Mouse (Mus musculus): ENCODE measurements around the gene Pglyrp4.
"Not testable (repeated sequence)": the region's sequence is repeated elsewhere in the genome, so short reads cannot be mapped to it uniquely, and the experiment has no call there.

The Pglyrp4 gene

DNA sequence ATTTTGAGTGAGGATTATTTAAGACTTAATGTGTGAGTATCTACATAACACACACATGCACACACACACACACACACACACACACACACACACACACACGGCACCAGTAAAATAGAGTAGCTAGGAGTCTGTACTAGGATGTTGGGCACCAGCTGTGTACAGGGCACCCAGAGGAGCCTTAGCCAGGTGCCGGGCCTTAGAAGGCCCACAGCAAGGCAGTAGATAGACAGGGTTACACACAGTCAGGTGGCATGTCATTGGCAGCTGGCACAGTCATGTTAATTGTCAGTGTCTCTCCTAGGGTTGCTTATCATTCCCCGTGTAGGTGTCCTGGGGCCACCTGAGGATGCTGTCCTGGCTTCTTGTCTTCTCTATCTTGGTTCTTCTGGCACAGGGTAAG lies at the start of gene Pglyrp4:
Gene Pglyrp4 (plus strand): TSS at position 301 of the 400 bp plus-strand sequence.
- no peak for DNase-seq (ENCODE audit: extremely low read depth, insufficient read length, low spot score)

DNA sequence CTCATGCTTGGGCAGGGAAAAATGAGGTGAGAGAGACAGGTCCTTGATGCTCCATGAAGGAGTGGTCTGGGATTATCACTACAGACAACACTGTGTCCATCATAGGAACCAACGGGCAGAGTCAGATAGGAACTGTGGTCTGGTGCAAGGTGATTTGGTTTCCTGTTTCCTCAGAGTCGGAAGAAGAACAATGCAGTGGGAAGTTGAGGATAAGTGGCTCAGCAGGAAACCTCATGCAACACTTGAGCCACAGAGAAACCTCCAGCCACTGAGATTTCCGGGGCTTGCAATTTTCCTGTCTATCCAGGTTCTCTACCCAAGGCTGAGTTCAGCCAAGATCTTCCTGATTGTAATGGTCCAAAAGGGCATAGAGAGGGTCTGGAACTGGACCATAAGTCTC lies 48.0 kb upstream of the Pglyrp4 start:
- DNase-seq (ENCODE audit: extremely low read depth, insufficient read length, low spot score): no peak

DNA sequence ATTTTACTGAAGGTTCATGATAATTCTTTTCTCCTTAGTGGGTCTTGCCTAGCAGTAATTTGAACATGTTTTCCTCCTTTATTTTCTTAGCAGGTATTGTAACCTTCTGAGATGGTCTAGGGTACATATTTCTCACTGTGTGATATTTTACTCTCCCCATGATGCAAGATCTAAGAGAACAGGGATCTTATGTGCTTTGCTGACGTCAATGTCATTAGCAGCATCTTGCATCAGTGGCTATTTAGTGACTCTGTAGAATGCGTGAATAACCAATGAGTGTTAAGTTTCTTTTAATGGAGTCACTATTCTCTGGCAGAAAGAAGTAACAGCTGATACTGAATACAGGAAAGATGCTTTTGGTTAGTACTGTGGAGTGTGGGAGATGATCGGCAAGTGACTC lies 42.8 kb upstream of the Pglyrp4 start:
- DNase-seq (ENCODE audit: extremely low read depth, insufficient read length, low spot score): no peak

DNA sequence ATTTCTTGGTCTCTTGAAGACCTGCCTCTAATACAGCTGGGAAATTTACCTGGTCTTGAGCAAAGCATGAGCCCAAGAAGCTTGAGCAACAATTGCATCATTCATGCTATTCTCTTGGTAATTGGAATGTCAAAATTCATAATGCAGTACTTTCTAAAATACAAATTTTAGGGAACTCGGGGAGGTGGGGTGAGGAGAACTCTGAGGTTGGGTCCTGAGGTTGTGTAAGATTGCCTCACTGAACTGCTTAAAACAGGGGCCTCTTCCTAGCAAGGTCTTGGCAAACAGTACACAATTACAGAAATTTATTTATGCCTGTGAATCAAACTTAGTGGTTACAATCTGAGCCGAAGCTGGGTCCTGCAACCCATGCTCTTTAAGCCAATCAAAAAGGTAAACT lies 39.9 kb upstream of the Pglyrp4 start:
- no peak for DNase-seq (ENCODE audit: extremely low read depth, insufficient read length, low spot score)

DNA sequence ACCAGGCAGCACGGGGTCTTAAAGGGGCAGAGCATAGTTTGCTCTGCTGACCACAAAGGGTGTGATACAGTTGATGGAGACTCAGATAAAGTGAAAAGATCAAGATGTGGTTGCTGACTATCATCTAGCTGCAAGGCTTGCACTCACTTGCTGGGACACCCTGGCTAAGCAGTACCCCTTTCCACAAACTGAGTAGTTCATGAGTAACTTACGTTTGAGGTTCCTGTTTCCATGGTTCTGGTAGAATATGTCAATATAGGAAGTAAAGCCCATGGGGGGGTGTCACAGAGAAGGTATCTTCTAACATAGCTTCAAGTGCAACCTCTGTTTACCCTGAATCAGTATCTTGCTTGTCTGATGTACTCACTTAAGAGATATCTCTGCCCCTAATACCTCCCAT lies 33.2 kb upstream of the Pglyrp4 start:
- DNase-seq (ENCODE audit: extremely low read depth, insufficient read length, low spot score): no peak

DNA sequence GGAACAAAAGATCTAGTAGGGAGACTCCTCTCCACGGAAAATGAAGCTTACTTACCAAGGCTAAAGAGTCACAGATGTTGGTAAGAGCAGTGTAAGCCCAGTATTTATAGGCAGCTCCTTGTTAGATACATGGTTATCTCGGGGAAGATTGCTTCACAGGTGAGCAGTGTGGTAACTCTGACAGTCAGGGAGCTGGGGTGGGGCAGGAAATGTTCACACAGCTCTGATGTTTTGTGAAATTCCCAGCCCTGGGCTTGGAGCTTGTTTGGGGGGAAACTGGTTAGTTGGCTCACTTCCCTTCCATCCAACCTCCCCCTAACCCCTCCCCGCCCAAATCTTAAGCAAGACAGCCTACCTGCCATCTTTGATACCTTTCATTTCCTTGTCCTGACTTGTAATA lies 31.1 kb upstream of the Pglyrp4 start, which contains the start of gene S100a9:
Gene S100a9 (minus strand): TSS at position 109 of the 400 bp plus-strand sequence.
- DNase-seq (ENCODE audit: extremely low read depth, insufficient read length, low spot score): no peak

DNA sequence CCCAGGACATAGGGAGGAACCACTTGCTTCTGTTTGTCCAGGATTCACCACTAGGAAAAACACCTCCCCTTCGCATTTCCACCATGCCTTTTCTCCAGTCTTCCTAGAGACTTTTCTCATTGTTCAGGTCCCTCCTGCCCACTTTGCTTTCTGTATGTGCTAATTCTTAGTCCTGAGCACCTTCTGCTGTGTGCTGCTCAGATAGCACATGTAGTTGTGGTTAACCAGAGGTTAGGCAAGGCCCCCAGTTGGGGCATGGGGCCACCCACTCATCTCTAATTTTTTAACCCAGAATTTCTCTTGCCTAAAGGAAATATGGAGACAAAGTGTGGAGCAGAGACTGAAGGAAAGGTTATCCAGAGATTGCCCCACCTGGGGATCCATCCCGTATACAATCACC lies 24.5 kb upstream of the Pglyrp4 start:
- no peak for DNase-seq (ENCODE audit: extremely low read depth, insufficient read length, low spot score)

DNA sequence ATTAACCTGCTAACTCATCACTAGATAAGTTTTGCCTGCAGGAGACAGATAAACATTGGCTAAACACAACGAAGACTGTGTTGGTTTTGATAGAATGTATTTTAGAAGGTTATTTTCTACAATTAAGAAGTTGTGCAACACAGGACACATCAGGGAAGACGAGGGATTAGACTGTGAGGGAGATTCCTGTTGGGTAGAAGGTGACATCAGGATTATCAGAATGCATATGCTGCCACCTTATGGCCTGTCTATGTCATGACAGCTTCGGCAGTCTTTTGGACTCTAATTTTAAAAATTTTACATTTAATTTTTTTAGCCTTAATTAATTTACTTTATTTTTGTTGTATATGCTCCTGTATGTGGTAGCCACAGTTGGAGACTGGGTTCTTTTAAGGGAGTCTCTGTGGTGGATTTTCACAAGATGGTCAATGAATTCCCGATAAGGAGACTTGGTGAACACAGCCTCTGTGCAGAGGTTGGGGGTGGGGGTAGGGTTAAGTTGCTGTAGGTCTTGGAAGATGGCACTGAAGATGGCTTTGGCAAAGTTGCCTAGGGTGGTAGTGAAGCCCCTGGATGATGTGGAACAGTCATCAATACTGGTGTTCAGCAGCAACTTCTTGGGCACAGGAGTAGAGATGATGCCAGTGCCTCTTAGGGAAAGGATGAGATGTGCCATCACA lies 18.0 kb upstream of the Pglyrp4 start:
- no peak for DNase-seq (ENCODE audit: extremely low read depth, insufficient read length, low spot score)

DNA sequence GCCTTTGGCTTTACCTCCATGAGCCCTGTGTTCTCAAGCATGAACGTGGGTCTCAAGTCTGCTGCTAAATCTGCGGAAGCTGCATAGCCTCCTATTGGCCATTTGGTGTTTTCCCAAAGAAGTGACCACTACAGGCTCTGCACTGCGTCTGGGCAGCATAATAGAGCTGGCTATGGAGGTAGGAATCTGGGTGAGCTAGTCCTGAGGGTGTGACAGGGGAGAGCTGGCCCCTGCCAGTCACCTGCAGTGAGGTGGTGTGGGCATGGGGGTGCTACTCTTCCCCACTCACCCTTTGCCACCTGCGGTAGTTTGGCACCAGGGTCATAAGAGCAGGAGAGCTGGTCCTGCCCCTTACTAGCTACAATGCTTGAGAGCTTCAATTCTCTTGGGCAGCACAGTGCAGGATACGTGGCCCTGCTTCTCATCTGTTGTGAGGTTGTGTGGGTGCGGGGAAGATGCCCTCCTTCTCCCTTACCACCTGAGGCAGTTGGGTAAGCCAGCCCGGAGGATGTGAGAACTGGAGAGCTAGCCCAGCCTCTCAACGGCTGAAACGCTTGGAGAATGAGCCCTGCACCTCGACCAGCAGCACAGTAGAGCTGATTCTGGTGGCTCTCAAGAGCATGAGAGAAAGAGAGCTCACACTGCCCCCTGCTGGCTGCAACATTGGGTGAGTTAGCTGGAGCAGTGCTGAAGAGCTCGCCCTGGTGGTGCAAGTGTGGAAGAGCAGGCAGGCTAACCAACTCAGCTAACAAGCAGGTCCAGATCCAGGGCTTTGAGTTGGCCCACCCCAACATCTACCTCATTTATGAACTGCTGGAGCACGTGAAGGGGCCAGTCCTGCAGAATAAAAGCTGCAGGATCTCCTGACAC lies 16.9 kb upstream of the Pglyrp4 start:
- DNase-seq (ENCODE audit: extremely low read depth, insufficient read length, low spot score): peak; percentile 67

DNA sequence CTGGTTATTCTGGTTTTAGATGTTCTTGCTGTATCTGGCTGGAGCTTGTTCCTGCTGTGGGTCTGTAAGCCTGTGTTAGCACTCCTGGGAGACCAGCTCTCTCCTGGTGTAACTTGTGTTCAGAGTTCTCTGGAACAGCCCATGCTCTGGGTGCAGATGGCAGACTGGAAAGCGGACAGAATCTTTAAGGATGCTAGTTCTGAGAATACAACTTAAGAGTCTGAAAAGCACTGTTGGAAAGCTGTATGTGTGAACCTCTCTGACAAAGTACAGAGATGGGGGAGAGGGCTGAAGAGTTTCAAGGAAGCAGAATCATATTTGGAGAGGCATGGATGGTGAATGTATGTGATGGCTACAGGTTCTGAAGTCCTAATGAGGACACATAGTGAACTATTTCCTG lies 23.0 kb downstream of the Pglyrp4 start:
- DNase-seq (ENCODE audit: extremely low read depth, insufficient read length, low spot score): no peak

DNA sequence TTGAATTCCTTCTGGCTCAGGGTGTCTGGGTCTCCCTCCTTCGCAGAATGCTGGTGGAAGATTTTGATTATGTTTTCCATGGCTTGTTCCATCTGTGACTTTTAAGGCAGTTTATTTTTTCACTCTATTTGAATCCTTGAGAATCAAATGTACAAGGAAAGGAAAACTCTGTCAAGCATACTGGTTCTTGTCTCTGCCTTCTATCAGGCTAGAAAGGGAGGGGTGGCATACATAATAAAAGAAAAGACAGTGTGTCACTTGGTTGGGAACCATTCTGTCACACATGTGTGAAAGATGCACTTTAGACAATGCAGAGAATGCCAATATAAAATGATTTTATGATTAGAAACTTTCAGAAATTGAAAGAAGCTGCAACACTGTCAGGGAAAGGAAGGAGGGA lies 51.1 kb downstream of the Pglyrp4 start, which contains the start of gene Gm5849:
Gene Gm5849 (minus strand): TSS at position 101 of the 400 bp plus-strand sequence.
- not testable (repeated sequence) for DNase-seq (ENCODE audit: extremely low read depth, insufficient read length, low spot score)

All from 3134 (cell line).